Mouse (Mus musculus): ENCODE data around the gene Itga11. TPM values are rescaled to one million over a fixed set of nuclear protein-coding genes. Genes with fewer than 3 reads are reported as not detected.
"Not testable (repeated sequence)": the region's sequence is repeated elsewhere in the genome, so short reads cannot be mapped to it uniquely, and the experiment has no call there.

Itga11 gene
- 1.9 and 2.3 TPM in 2 replicates for polyA plus RNA-seq (2012; rRNA removed)

GRCm38 (mm10) chr9:62677641-62678549 is at the start of gene Itga11:
Gene Itga11 (plus strand): TSS chr9:62677826.
- DNase-seq (ENCODE audit: low read depth) = no peak

GRCm38 (mm10) chr9:62630631-62631240 is 46.9 kb upstream of the Itga11 start:
- DNase-seq (ENCODE audit: low read depth) = no peak

GRCm38 (mm10) chr9:62632392-62632791 is 45.2 kb upstream of the Itga11 start:
- no peak for DNase-seq (ENCODE audit: low read depth)

GRCm38 (mm10) chr9:62638045-62638444 is 39.6 kb upstream of the Itga11 start:
- no peak for DNase-seq (ENCODE audit: low read depth)

- DNase-seq (ENCODE audit: low read depth) = no peak
Observed at GRCm38 (mm10) chr9:62639686-62640085, 37.9 kb upstream of the Itga11 start.

- no peak for DNase-seq (ENCODE audit: low read depth)
Observed at GRCm38 (mm10) chr9:62640188-62640587, 37.4 kb upstream of the Itga11 start.

- DNase-seq (ENCODE audit: low read depth) = no peak
Observed at GRCm38 (mm10) chr9:62645716-62646400, 31.8 kb upstream of the Itga11 start.

GRCm38 (mm10) chr9:62646721-62647183 is 30.9 kb upstream of the Itga11 start:
- DNase-seq (ENCODE audit: low read depth) = no peak

GRCm38 (mm10) chr9:62649444-62649843 is 28.2 kb upstream of the Itga11 start:
- no peak for DNase-seq (ENCODE audit: low read depth)

- DNase-seq (ENCODE audit: low read depth) = no peak
Observed at GRCm38 (mm10) chr9:62650764-62651163, 26.9 kb upstream of the Itga11 start.

- DNase-seq (ENCODE audit: low read depth) = no peak
Observed at GRCm38 (mm10) chr9:62654336-62654735, 23.3 kb upstream of the Itga11 start.

GRCm38 (mm10) chr9:62658016-62658415 is 19.6 kb upstream of the Itga11 start:
- DNase-seq (ENCODE audit: low read depth) = no peak

GRCm38 (mm10) chr9:62659026-62659425 is 18.6 kb upstream of the Itga11 start:
- no peak for DNase-seq (ENCODE audit: low read depth)

GRCm38 (mm10) chr9:62660971-62661370 is 16.7 kb upstream of the Itga11 start:
- DNase-seq (ENCODE audit: low read depth) = not testable (repeated sequence)

- DNase-seq (ENCODE audit: low read depth) = no peak
Observed at GRCm38 (mm10) chr9:62663443-62663842, 14.2 kb upstream of the Itga11 start.

GRCm38 (mm10) chr9:62664115-62664725 is 13.4 kb upstream of the Itga11 start:
- DNase-seq (ENCODE audit: low read depth) = no peak

GRCm38 (mm10) chr9:62665892-62666291 is 11.7 kb upstream of the Itga11 start:
- no peak for DNase-seq (ENCODE audit: low read depth)

GRCm38 (mm10) chr9:62668503-62668902 is 9.1 kb upstream of the Itga11 start:
- no peak for DNase-seq (ENCODE audit: low read depth)

- DNase-seq (ENCODE audit: low read depth) = no peak
Observed at GRCm38 (mm10) chr9:62673241-62673640, 4.4 kb upstream of the Itga11 start.

- DNase-seq (ENCODE audit: low read depth) = no peak
Observed at GRCm38 (mm10) chr9:62675172-62675571, 2.5 kb upstream of the Itga11 start.

GRCm38 (mm10) chr9:62678550-62679155 is 1.0 kb downstream of the Itga11 start:
- no peak for DNase-seq (ENCODE audit: low read depth)
